Mouse (Mus musculus): ENCODE results near the gene Vamp2. TPM values are rescaled to one million over a fixed set of nuclear protein-coding genes. Genes with fewer than 3 reads are reported as not detected.
A peak's percentile ranks its signal among the peaks of the same experiment; 100 is the strongest.

Vamp2 gene
- total RNA-seq, 4 experiments from 2014 or later = 57.1 to 72.2 (median 68.6) TPM

DNA sequence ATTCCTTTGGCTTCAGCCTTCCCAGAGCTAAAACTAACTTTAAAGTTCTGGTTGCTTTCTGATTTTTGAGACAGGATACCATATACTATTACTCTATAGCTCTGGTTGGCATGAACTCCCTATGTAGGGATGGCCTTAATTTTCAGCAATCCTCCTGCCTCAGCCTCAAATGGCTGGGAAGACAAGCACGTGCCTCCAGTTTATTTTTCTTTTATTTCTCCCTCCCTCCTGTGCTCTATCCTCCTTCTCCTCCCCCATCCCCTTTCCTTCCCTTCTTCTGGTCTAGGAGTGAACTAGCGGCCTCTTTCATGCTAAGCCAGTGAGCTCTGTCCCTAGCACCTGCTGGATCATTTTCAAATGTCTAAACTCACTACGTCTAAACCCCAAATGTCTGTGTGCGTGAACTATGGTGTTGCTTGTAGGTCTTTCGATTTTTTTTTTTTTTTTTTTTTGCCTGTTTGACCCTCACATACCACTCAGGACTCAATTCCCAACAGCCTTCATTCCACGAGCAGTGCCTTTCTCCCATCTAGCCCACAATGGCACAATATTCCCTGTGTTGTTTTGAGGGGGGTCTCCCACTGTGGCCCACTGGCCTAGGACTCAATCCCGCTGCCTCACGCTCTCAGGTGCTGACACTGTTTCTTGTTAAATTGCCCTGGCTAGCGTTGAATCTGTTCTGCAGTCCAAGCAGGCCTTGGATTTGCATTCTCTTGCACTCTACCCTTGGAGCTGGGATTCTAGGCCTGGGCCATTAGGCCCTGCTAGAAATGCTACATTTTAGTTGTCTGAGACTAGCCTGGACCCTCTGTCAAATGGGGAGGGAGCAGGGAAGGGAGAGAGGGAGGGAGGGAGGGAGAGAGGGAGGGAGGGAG is 23.8 kb upstream of the Vamp2 start:
- no peak for DNase-seq (ENCODE audit: low spot score)

DNA sequence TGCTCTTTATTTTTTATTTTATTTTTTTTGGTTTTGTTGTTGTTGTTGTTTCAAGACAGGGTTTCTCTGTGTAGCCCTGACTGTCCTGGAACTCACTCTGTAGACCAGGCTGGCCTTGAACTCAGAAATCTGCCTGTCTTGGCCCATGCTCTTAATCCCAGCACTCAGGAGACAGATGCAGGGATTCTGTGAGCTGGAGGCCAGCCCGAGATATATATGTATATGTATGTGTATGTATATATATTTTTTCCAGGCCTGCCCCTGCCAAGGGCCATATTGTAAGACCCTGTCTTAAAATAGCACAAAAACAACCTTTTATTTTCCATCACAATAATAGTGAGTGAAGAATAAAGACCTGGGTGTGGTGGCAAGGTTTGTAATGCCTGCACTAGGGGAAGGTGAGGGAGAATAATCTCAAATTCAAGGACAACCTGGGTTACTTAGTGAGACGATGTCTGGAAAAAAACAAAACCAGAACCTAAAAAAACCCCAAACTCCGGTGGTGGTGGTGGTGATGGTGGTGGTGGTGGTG is 22.8 kb upstream of the Vamp2 start:
- no peak for DNase-seq (ENCODE audit: low spot score)

DNA sequence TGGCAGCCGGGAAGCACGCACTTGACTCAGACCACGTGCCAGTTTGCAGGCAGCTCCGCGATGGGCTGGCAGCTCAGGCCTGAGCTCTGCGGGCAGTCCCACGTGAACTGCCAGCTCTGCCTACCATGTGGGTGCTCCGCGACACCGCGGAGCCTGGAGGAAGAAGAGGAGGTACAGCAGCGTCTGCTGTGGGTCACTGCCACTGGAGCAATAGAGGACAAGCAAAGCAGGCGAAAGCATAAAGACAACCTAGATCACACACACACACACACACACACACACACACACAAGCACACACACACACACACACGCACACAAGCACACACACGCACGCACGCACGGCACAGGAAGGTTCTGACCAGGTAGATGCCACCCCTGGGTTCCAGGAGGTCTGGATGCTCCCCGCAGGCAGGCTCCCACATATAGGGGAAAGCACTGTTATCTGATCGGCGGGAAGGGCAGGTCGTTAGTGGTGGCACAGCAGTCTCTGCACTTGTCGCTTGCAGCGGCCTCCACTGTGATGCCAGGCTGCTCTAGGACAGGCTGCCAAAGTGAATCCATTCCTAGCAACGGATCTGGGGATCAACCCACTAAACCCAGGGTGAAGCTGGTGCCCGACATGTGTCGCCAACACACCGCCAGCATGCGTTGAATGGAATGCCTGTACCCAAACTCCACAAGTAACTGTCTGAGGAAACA is 22.0 kb upstream of the Vamp2 start:
- no peak for DNase-seq (ENCODE audit: low spot score)

DNA sequence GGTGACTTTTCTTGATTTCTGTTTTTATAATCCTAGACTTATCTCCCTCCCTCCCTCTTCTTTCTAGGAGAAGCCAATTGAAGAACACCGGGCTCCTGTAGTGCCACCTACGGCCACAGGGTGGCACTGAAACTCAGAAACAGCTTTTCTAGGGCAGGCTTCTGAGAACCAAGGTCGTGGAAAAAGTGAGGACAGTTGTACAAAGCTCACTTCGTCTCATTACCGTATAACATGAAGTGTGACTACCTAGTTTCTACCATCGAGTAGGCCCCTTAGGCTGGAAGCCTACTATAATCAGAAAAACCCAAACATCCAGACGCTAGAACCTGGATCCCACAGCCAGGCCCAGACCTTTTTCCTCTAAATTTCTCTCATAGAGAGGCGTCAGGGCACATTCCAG is 21.3 kb upstream of the Vamp2 start:
- DNase-seq (ENCODE audit: low spot score) = peak; percentile 92

DNA sequence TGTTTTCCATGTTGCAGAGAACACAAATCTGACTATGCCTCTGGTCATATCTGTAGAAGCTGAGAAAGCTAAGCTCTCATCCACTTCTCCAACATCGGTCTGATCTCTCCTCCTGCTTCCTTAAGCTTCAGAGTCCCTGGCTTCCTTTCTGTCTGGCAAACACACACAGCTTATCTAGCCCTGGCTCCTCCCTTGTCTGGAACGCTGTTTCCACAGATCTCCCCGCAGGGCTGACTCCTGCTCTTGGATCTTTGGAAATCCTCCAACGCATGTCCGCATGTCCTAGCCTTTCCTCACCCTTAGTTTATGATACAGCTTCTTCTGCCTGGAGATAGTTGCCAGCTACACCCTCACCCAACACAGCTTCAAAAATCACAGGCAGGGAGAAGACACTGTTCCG is 20.7 kb upstream of the Vamp2 start:
- DNase-seq (ENCODE audit: low spot score) = peak; percentile 62

DNA sequence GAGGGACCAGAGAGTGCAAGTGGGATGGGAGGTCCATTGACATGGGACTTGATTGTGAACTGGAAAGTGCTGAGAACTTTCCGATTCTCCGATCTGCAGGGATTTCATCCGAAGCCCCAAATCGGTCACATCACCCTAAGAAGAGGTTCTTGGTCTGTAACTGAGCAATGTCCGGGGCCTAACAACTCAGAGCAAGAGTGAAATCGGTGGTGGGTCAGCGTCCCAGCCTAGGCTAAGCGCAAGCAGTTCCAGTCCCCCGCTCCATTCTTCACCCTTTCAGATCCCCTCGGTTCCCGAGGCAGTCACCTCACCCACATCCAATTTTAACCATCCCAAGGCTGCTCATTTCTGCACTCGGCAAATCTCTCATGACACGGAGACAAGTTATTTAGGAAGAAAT is 18.2 kb upstream of the Vamp2 start:
- no peak for DNase-seq (ENCODE audit: low spot score)

DNA sequence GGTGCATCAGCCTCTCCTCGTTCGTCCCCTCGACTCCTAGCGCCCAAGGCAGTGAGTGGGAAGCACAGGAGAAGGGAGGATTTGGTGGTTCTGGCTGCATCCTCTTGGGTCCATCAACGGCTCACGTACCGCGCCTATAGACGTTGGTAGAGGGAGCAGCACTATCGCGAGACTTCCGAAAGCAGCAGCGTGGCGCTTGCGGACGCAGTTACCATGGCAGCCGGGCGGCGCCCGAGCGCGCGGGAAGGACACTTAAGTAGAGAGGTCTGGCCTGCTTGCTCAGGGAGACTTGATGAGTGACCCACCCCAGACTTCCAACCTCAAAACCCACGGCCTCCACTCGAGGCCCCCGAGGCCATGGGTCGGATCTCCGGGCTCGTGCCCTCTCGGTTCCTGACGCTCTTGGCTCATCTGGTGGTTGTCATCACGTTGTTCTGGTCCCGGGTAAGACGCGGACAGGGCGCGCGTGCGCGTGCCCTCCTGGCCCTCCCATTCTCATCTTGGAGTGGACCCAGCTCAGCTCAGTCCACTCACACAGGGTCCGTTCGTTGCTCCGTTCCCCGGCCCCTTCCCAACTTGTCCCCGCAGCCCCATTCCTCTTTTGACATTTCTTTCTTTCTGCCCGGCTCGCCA is 17.6 kb upstream of the Vamp2 start, which contains the start of gene Tmem107:
TSS of gene Tmem107 (plus strand) at position 217 of the 633 bp plus-strand sequence.
- DNase-seq (ENCODE audit: low spot score) = peak; percentile 94

DNA sequence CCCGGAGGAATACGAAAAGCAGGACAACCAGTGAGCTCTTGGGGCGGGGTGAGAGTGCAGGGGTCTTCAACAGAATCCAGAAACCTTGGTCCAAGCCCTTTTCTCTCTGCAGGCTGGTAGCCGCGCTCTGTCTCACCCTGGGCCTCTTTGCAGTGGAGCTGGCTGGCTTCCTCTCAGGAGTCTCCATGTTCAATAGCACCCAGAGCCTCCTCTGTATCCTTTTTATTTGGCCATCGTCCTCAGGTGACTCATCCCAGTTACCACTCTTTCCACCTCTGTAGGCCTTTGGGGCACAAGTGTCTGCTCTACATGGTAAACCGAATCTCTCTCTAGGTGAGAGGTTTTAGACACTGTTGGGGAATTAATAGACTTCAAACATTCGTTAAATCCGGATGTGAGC is 17.0 kb upstream of the Vamp2 start:
- DNase-seq (ENCODE audit: low spot score) = no peak

DNA sequence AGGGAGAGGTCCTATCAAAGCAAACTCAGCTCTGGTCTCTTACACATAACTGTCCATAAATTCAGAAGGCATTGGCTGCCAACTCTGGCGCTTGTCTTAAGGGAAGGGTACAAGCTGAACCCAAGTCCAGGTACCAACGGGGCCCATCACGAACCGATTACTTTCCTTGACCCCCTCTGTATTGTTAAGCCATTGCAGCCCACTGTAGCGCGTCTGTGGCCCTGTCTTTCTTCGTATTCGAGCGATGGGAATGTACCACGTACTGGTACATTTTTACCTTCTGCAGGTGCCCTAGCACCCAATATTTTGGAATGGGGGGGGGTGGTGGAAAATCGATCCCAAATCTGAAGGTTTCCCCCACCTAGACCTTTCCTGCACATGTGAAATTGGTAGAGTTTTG is 16.1 kb upstream of the Vamp2 start:
- no peak for DNase-seq (ENCODE audit: low spot score)

DNA sequence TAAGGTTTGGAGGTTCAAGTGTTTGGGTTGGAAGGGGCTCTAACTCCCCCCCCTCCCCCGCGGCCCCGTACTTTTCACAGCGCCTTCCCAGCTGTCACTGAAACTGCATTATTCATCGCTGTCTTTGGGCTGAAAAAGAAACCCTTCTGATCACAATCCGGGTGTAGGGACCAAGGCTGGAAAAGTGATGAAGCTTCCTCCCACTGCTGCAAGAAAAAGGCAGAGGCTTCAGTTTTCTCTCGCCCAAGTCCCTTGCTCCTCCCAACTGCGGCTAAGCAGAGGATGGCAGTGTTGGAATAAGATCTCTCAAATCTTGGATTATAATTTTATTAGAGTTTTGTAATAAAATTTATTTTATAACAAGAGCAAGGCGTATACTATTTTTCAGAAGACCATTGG is 15.6 kb upstream of the Vamp2 start:
- no peak for DNase-seq (ENCODE audit: low spot score)

DNA sequence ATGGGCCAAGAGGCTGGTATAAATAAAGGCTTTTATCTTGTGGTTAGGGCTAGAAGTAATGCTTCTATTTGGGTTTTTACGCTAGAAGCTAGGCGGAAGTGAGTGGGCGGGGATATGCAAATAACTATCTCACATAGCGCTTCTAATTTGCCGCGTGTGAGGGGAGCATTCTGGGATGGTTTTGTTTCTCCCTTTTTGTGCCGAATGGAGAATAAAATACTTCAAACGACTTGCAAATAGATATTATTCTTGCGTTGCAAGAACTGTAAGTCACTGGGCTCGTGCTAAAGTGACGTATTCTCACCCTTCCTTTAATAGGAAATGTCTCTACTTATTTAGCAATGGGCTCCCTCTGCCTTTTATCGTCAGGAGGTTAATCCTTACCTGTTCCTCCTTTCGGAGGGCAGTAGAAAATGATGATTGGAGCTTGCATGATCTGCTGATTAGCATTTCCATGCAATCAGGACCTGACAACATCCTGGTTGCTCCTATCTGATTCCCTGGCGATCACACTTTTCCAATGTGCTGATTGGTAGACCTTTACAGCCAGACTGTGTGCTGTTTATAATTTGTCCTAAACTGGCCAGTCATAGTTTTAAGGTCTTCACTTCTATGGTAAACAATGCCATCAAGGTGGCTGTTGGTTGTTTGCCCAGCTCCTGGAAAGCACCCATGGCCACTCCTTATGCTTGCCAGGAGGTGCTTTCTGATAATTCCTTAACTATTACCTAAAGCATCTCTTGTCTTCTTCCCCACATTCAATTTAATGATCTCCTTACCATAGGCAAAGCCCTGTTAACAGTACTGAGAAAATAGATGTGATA is 15.0 kb upstream of the Vamp2 start:
- DNase-seq (ENCODE audit: low spot score) = peak; percentile 93

DNA sequence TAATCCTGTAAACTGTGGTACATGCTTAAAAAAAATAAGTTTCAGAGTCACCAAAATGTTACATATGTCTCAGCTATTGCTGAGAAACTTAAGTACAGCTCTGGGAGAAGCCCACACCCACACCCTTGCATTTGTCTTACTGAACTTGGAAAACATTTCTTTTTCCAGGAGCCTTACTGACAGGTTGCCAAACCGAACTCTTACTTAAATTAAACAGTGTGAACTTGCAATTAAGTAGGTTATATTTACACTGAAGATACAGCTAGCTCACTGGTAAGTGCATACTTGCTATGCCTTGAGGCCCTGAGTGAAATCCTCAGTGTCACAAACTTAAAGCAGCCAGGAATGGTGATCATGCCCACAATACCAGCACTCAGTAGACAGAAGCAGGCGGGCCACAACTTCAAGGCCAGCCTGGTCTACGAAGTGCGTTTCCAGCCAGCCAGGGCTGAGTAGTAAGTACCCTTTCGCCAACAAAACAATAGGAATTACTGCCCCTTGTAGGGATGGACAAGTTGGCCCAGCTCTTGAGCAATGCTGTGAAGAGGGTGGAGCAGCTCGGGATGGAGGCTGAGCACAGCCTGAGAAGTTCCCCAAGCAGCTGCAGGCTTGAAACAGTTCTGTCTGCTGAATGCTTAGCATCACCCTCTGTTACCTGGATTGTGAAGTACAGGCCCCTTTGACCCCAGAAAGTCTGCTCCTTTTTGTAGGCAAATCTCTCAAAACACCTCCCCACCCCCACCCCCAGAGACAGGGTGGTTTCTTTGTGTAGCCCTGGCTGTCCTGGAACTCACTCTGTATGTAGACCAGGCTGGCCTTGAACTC is 14.1 kb upstream of the Vamp2 start:
- DNase-seq (ENCODE audit: low spot score) = no peak

DNA sequence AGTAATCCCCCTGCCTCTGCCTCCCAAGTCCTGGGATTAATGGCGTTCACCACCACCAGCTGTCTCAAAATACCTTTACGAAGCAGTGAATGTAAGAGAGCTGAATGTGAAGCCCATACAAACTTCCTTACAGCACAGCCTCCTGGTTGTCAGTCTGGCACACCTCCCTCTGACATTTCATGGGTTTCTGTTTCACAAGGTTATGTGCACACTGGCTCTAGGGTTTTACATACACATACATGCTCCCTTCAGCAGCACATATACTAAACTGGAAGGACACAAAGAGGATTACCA is 13.6 kb upstream of the Vamp2 start:
- DNase-seq (ENCODE audit: low spot score) = no peak

DNA sequence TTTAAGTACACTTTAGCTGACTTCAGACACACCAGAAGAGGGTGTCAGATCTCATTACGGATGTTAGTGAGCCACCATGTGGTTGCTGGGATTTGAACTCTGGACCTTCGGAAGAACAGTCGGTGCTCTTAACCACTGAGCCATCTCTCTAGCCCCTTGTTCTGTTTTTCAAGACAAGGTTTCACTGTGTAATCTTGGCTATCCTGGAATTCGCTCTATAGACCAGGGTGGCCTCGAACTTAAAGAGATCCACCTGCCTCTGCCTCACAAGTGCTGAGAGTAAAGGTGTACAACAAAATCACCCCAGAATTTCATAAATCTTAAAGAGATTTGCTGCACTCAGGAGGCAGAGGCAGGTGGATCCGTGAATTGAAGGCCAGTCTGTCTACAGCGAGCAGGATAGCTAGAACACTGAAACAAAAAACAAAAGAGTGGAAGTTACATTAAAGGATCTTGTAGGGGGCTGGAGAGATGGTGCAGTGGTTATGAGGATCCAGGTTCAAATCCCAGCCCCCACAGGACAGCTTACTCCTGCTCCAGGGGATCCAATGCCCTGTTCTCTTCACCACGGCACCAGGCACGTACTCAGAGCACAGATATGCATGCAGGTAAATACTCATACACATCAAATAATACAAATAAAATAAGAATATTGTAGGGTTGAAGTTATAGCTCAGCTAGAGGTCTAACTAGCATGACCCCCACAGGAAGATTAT is 12.4 kb upstream of the Vamp2 start:
- DNase-seq (ENCODE audit: low spot score) = no peak

DNA sequence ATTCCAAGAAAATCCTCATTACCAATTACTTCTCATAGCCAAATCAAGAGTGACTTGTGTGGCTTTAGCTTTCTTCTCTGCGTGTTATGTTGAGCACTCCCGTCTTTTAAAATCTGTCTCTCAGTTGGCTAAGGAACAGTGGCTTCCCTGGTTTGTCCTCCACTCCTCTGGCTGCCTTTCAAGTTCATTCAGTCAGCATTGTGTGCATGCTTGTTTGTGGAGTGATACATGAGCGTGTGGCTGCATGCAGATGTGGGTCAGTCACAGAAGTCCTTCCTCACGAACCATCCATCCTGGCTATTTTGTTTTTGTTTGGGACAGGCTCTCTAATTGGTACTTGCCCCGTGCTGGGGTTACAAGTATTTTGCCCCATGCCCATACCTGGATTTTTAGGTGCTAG is 11.7 kb upstream of the Vamp2 start:
- DNase-seq (ENCODE audit: low spot score) = no peak

DNA sequence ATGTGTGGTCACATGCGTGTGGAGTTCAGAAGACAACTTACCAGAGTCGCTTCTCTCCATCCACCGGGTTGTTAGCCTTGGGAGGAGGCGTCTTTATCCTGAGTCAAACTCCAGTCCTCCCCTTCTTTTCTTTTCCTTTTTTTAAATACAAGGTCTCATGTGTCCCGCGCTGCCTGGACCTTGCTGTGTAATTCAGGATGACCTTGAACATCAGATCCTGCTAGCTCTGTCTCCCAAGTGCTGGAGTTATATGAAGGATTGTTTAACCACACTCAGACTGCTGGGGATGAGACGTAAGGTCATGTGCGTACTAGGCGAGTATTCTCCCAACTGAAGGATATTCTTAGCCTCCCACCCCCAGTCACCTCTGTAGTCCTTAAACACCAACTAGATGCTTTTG is 11.0 kb upstream of the Vamp2 start:
- DNase-seq (ENCODE audit: low spot score) = no peak

DNA sequence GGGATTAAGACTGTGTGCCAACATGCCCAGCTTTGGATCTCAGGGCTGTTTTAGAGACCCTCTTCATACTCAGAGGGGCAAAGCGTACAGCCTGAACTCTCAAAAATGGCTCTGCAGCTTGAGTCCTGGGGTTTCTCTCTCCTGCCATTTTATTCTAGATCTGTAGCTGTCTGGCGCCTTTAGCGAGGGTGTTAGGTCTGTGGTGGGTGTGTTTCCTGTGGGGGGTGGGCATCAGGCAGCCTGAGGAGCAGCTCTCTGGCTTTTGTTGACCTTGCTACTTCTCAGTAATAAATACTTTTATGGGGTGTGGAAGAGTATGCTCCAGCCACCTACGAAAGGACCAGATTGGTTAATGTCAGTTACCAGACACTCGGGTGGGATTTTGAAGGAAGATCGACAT is 10.2 kb upstream of the Vamp2 start:
- no peak for DNase-seq (ENCODE audit: low spot score)

DNA sequence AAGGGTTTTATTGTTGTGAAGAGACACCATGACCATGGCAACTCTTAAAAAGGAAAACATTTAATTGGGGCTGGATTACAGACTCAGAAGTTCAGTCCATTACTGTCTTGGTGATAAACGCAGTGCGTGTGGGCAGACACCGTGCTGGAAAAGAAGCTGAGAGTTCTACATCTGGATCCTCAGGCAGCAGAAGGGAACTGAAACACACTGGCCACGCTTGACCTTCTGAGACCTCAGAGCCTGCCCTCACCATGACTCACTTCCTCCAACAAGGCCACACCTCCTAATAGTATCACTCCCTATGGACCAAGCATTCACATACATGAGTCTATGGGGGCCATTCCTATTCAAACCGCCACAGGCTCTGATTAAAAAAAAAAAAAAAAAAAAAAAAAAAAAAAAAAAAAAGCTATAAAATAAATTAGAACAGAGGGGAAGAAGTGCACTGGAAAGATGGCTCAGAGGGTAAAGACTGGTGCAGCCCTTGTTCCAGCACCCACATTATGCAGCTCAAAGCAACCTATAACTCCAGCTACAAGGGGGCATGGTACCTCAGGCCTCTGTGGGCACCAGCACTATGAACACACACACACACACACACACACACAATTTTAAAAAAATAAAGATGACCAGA is 9.4 kb upstream of the Vamp2 start:
- no peak for DNase-seq (ENCODE audit: low spot score)

DNA sequence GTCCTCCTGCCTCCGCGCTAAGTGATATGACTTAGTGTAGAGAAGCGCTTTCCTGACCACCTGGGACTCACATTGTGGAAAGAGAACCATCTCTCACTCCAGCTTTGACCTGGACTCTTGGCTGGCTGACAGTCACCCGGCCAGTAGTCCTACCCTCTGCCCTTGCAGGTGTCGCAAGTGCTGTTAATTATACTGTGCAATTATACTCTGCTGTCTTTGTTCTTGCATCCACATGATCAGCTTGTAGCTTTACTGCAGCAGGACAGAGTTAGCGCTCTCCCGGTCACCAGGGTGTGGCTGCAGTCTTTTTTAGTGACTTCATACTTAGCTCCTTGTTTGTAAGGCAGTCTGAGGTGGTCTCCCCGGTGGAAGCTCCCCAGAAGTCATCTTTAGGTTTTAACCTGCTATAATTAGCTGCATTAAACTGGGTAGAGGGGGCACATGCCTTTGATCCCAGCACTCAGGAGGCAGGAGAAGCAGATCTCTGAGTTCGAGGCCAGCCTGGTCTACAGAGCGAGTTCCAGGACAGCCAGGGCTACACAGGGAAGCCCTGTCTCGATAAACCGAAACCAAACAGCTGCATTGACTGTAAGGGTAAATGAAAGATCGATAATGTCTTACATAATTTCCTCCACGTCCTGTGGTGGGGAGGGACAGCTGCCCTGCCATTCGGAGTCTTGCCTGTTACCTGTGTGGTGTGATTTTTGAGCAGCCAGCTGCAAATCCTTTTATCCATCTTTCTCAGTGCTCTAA is 8.0 kb upstream of the Vamp2 start:
- no peak for DNase-seq (ENCODE audit: low spot score)
